Mouse (Mus musculus): ENCODE data around the gene Adap1. TPM values are rescaled to one million over a fixed set of nuclear protein-coding genes. Genes with fewer than 3 reads are reported as not detected.

Adap1 gene
- total RNA-seq, 2 experiments from 2014 or later: 2.1 to 2.3 TPM

DNA sequence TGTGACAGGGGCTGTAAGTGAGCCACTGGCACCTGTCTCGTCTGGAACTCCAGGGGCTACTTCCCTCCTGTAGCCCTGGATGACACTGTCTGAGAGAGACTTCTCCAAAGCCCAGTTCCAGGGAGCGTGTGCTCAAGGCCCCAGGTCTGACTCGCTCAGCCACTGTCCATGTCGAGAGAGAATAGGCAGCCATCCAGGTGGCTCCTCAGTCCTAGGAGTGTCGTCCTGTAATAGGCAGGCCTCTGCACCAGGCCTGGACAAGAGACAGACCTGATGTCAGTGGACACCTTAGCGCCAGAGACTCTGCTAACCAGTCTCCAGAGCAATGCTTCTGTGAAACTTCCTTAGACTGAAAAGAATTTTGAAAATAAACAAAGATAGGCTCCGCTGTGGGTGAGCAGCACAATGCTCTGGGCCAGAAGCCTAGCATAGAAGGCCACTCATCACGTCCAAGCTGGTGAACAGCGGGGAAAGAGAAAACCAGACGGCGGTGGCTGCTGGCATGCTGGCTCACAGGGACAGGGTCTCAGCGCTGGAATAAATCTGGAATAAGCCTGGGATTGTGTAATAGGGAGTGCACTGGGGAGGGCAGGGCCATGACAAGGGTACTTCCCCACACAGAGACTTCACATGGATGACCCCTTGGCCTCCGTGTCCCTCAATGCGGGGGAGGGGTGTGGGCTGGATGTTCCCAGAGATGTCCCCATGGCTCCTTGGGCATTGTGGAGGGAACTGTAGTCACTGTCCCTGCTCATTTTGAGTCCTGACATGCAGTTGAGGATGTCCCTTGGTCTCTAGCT, 39.1 kb downstream of the Adap1 start:
- DNase-seq: peak in 1 of 2 experiments; percentile 31

DNA sequence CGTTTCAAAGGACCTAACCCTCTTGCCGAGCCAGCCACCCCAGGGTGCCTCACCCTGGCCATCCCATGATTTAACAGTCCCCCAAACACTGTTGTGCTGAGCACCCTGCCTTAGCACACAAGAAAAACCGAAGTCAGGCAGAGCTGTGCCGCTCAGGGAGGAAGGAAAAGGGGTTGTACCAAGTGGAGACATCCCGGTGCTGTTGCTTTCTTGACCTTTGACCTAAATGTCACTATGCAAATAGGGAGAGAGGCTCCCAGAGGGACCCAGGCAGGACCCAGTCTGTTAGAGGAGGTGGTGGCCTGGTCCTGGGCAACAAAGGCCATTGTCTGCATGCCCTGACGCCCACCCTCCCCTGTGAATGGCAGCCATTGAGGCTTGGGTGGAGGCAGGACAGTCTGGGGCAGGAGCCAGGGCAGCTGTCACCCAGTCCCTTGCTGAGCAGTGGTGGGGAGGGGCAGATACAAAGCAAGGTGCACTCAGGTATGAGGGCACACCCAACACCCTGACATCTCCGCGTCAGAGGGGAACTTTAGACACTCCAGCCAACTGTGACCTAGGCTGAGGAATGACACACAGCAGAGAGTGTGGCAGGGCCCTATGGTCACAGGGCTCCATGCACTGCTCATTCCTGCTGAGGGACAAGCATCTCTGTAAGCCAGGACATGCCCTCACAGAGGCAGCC, 39.9 kb downstream of the Adap1 start:
- no peak for DNase-seq

GRCm38 (mm10) chr5:139283460-139284180, 41.8 kb downstream of the Adap1 start:
- DNase-seq: no peak

GRCm38 (mm10) chr5:139282191-139282590, 43.2 kb downstream of the Adap1 start:
- peak; percentile 79 to 92 for DNase-seq

DNA sequence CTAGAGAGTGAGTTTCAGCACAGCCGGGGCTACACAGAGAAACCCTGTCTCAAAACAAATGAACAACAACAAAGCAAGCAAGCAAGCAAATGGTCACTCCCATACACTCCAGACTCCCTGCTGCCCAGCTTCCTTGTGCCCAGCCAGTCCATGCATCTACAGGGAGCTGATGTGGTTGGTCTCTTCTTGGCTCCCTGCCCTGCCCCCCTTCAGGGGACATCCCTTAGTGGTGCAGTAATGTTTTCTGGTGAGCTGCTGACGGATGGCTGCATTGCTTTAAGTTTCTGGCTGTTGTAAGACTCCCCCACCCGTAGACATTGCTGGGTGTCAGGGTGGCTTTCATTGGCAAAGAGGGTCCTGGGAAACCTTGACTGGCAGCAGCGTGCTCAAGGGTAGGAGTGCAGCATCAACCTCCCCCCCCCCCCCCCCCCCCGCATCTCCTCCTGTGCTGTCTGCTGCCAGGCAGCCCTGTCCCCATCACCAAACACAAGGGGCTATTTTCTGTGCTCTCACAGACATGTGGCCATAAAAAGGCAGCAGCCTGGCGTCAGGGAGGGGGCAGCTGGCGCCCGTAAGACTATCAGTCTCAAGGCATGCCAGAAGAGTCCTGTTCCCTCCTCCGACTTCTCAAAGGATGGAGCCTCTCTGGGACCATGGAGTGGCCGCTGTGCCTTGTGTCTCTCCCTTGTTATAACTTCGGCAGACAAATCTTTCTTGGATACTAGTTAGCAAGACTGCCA, 43.9 kb downstream of the Adap1 start:
- DNase-seq: no peak

GRCm38 (mm10) chr5:139277287-139277686, 48.1 kb downstream of the Adap1 start:
- no peak for DNase-seq

GRCm38 (mm10) chr5:139271994-139272554, 53.3 kb downstream of the Adap1 start:
- no peak for DNase-seq

DNA sequence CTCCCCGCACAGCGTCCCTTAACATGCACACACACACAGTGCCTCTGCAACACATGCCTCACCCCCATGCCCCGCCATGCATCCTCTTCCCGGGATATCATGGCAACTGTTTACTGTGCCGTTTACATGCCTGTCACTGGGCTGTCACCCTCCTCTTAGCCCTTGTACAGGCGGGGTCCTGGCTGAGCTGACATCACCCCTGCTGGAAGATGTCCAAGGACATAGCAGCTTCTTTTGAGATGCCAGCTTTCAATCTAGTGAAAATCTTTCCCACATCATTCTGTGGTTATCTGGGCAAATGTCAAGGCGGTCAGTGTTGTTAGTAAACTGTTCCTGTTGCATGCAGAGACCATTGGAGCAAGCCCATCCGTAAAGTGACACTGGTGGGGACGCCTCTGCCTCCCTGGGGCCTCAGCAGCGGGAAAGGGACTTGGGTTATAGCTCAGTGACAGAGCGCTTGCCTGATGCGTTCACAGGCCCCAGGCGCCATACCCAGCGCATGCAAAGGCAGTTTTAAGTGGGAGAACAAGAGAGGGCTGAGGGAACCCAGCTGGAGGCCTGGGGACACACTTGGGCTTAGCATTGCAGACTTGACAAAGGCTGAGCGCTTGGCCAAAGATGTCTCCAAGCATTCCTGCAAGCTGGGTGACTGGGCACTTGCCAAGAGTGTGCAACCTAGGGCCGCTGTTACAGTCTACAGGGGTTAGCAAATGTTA, 54.5 kb downstream of the Adap1 start:
- DNase-seq: no peak

- no peak for DNase-seq
Observed at GRCm38 (mm10) chr5:139267661-139268060, 57.8 kb downstream of the Adap1 start.

- no peak for DNase-seq
Observed at GRCm38 (mm10) chr5:139261403-139261802, 64.0 kb downstream of the Adap1 start.

- DNase-seq: peak; percentile 40 to 57
Observed at GRCm38 (mm10) chr5:139259853-139260252, 65.6 kb downstream of the Adap1 start.

GRCm38 (mm10) chr5:139258371-139259035, 66.9 kb downstream of the Adap1 start:
- no peak for DNase-seq

GRCm38 (mm10) chr5:139257818-139258217, 67.6 kb downstream of the Adap1 start:
- DNase-seq: no peak

DNA sequence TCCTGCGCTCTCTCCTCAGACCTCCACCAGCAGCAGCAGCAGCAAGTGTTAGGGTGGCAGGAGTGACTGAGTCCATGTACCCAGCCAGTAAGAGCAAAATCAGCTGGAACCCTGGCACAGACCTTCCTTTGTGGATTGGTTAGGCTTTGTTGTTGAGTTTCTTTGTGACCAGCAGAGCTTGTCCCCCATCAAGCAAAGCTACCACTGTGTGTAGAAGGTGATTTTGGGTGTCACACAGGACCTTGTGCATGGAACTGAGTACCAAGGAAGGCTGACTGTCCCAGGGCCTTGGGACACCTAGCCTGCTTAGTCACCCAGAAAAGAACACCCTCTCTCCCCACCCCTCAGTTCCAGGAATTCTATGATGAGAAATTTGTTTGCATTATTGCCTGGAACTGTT, 68.2 kb downstream of the Adap1 start:
- DNase-seq: no peak

GRCm38 (mm10) chr5:139256211-139256765, 69.1 kb downstream of the Adap1 start:
- no peak for DNase-seq

DNA sequence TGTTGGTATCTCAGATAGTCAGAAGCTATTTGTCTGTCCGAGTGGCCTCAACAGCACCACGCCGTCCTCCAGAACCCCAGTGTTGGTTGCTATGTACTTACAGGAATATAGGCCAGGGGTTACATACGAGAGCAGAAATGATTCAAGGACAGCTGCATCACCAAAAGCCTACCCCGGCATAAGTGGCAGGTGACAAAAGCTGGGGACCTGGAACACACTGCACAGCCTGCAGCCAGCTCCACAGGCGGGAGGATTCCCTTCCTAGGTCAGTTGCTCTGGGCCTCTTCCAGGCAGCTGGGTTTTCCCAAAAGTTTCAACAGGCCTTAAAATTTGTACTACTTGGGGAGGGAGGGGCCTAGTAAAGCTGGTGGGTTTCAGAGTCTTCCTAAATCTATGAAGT, 69.6 kb downstream of the Adap1 start:
- DNase-seq: peak; percentile 39 to 55

GRCm38 (mm10) chr5:139254938-139255337, 70.5 kb downstream of the Adap1 start:
- DNase-seq: no peak

DNA sequence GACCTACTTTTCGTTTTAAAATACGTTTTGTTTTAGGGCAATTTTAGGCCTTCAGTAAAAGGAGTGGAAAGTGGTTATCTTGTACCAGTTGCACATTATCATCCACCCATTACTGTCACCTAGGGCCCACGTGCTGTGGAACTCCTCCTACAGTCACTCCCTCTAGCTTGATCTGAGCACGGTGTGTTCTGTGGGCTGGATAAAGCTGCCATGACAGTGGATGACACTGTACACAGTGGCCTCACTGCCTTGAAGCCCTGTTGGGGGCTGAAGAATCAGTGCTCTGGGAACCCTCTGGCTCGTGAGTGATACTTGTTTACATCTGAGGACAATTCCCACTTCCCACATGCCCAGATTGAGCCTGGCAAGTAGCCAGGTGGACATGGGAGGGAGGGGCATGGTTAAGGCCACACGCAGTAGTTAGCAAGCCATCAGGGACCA, 72.1 kb downstream of the Adap1 start:
- DNase-seq: peak; percentile 28 to 43

- no peak for DNase-seq
Observed at GRCm38 (mm10) chr5:139252910-139253245, 72.5 kb downstream of the Adap1 start.

Measured in heart, adult 18-20 months (tissue).